Mouse (Mus musculus) spleen, postnatal 10 days (tissue): Measurements from ENCODE around the gene Bdh2.

Experiments used
- DNase-seq, 2 experiments: peaks; one replicate each; pipeline ENCODE4 v3.0.0; 2021 to 2022; ENCODE audit warnings: low spot score in 2 of 2

The Bdh2 gene

DNA sequence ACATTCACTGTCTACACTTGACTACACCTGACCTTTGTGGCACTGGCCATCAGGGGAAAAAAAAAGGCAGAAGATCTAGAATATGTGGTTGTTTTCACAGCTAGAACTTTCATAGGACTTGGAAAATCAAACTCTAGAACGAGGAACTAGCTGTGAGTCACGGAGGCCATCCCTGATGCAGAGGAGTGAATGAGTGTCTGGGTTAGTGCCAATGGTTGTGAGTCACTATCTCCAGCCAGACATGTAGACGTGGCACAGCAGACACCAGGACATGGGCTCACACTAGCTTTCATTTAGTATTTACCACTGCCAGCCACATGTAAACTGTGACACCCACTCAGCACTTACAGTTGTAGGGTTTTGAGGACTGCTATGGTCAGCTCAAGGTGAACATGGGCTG, 17.5 kb downstream of the Bdh2 start:
- no peak for DNase-seq

DNA sequence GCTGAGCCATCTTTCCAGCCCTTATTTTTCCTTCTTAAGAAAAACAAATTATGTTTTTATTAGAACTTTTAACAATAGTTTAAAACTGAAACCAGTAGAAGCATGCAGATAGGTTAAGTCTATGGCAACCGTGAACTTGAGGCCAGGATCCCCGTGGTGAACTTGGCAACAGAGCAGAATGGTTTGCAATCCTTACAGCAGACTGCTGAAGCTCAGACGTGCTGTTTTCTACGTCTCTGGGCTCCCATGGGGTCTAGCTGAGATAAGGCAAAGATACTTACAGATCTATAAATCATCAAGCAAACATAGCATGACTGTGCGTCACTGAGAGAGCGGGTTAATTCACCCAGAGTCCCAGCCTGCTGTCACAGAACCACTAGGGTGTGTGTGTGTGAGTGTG, 19.1 kb downstream of the Bdh2 start:
- DNase-seq, result no peak

DNA sequence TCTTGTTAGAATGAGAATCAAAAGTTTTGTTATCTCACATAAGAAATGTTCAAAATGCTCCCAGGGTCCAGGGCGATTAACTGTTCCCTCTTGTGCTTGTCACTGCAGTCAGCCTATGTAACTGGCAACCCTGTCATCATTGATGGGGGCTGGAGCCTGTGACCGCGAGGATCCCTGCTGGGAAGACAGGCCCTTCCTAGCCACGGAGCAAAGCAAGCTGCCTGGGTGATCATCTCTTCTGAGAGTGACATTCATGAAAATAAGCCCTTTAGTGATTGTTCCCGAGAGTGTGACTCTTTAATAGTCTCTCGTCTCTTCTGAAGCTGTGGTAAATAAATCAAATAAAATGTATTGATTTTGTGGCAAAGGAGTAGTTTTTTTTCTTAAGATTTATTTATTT, 23.0 kb downstream of the Bdh2 start:
- no peak for DNase-seq

DNA sequence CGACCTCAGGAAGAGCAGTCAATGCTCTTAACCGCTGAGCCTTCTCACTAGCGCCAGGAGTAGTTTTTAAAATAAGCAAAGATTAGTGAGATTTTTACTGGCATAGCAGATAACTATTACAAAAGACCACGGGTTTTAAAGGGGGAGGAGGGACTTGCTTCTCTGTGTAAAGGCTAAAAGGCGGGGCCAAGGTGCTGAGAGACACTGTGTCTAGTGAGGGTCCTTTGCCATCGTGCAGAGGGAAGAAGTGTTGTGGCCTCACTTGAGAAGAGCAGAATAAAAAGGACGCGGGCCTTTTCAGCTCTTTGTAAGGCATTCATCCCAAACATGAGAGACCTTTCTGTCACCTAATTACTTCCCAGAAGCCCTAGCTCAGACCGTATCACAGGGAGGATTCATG, 23.5 kb downstream of the Bdh2 start:
- no peak for DNase-seq

DNA sequence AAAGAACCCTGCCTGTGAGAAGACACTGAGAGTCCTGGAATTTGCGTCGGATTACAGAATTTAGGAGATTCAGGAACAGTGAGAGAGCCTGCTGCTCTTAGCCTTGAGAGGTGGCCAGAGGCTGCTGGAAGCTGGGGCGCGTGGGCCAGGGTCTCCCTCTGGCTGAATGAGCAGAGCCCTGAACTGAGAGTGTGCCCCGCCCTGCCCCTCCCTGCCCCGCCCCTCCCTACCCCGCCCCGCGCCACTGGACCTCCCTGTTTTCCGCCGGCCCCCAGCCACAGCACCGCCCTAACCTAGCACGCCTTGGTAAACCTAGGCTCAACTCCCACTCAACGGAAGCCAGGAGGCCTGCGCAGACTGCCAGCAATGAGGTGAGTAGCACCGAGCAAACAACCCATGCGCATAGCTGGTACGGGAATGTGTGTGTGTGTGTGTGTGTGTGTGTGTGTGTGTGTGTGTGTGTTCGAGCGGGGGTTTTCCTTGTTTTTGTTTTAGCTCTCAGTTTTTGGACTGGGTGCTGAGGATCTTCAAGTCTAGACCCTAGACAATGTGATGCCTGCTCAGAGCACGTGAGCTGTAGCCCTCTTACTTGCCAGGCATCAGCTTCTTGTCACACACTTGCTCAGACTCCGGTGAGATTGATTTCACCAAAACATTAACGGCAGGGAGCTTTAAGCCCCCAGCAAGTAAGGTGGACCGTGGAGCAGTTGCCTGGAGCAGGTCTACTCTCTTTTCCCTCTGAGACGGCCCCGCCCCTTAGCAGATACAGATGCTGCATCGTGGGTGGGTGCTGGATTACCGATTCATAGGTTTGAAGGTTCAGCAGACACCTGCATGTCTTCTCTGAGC, 26.6 kb downstream of the Bdh2 start, which contains the start of gene Slc9b2:
Slc9b2 (plus strand) TSS at position 290 of the 849 bp plus-strand sequence.
- peak in 1 of 2 experiments; percentile 34 for DNase-seq

DNA sequence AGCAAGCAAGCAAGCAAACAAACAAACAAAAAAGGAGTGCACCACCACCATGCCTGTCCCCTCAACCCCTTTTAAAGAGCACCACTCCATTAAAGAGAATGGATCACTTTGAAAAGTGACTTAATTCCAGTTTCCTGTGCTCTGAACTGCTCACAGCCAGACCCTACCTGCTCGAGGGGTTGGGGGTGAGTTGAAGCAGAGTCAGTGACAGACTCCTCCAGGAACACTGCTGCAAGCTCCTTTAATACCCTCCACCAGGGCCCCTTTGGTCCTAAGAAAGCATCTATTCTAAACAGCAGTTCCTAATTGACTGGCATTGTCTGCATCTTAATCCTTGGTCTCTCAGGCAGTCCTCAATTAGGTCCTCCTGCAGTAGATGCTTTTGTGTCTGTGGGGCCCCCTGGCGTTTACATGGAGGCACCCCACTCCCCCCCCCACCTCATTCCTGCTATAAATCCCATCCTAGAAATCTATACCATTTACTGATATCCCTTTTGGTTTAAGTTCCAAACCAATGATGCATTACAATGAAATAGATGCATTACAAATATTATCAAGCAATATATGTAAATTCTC, 32.0 kb downstream of the Bdh2 start:
- DNase-seq, result no peak

DNA sequence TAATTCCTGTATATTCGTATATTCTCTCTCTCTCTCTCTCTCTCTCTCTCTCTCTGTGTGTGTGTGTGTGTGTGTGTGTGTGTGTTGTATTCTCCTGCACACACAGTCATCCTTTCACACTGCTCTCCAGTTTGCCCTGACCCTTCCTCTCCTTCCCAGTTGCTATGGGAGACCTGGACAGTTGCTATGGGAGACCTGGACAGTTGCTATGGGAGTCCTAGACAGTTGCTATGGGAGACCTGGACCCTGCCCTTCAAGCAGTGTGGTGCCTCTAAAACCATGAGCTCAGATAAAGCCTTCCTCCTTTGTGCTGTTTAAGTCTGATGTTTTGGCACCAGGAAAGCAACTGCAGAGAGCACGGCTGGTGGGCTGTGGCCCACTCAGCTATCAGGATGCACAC, 32.7 kb downstream of the Bdh2 start:
- no peak for DNase-seq

DNA sequence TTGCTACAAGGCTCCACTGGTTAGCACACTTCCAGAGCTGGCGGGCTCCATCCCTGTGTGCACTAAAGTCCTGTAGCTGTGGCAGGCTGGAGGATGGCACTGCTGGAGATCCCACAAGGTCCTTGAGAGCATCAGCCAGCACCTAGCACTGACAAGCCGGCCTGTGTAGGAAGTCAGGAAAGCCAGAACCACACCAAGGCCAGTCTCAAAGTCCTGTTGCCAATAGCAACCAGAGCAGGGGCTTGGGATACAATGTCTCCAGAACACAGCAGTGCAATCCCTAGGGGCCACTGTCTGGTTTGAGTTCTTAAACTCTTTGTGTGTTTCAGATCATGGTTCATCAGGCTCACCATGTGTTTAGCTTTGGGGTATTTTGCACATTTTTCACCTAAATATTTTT, 33.8 kb downstream of the Bdh2 start:
- no peak for DNase-seq

DNA sequence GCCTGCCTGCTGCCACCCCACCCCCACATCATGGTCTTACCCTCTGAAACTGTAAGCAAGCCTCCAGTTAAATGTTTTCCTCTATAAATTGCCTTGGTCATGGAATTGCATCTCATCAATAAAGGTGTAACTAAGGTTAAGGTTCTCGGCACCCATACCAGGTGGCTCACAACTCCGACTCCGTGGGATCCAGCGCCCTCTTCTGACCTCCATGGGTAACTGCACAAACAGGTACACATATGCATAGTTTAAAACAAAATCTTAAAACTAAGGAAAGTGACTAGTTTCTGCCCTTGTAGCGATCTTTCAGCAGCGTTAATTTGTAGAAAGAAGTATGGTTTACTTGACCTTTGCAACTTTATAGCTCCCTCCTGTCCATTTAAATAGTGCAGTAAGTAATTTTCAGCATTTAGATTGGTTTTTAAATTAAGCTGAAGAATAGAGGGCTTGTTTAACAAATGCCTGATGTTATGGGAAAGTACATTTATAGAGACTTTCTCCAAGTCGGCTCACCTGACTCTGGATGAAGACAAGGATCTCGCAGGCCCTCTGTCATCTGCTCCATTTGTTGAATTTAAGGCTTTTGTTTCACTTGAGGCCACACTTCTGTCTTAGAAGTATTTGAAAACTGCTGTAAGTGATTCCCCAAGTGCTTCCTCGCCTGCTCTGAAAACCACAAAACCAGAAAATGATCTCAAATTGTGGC, 34.9 kb downstream of the Bdh2 start:
- no peak for DNase-seq

DNA sequence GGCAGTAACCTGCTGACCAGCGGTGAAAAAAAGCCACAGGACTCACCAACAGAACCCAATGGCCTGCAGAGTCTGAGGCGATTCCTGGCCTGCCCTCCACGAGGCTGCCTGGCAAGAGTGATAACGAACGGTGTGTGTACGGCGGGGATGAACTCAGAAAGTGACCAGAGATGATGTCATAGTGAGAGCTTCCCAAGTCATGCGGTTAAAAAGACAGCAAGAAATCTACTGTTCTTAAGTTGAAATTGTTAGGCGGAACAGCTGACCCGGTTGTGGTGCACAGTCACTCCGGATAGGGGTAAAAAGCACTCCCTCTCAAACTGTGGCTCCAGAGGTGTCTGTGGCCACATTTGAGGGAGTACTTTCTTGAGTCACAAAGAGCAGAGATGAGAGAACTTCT, 37.3 kb downstream of the Bdh2 start:
- DNase-seq, result no peak

DNA sequence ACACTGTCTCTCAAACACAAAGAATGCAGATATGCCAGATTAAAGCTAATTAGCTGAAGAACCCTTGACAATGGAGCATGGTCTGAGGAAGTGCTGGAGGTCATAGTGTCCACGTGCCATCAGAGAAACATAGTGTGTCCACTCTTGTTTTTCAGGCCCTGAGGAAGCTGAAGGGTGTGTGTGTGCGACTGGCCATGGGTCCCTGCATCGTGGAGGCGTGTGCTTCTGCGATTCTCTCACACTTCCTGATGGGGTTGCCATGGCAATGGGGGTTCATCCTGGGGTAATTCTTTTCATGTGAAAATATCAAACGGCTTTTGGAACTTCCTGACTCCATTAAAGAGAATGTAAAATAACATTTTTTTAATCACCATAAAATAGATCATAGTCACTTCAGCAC, 43.3 kb downstream of the Bdh2 start:
- DNase-seq, result no peak

DNA sequence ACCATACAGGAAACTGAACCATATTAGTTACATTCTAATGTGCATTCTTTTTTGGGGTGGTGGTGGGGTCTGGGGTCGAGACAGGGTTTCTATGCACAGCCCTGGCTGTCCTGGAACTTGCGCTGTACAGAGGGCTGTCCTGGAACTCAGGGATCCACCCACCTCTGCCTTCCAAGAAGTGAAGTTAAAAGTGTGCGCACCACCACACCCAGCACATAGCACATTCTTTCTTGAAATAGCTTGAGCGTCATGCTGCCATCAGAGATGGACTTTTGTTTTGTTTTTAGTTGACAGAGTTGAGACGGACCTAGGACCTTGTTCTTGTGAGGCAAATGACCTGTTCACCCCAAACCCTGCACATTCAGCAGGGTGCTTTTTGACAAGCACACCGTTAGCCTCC, 46.2 kb downstream of the Bdh2 start:
- DNase-seq, result no peak

DNA sequence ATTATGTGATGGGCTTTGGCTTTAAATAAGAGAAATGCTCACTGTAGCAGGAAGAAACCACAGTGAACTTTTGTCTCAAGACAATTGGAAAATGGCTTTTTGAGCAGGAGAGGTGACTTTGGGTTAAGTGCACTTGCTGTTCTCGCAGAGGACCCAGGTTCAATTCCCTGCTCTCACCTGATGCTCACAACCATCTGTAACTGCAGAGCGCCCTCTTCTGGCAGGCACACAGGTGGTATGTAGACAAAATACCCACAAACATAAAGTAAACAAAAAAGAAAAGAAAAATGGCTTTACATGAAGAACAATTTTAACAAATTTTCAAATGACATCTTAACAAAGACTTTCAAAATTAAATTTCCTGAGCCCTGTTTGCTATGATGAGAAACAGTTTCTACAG, 46.6 kb downstream of the Bdh2 start:
- peak in 1 of 2 experiments; percentile 30 for DNase-seq

DNA sequence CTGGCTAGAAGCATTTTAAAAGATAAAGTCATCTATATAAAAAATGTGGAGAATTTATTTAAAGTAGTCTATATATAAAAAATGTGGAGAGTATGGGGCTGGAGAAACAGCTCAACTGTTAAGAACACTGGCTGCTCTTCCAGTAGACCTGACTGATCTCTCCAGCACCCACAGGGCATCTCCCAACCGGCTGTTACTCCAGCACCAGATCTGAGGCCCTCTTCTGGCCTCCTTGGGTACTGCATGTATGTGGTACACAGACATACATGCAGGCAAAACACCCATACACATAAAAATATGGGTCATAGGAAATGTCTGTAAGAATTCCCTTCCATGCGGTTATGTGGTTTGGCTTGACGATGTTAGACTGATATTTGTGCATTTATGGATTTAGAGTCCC, 47.5 kb downstream of the Bdh2 start:
- peak; percentile 36 to 77 for DNase-seq

DNA sequence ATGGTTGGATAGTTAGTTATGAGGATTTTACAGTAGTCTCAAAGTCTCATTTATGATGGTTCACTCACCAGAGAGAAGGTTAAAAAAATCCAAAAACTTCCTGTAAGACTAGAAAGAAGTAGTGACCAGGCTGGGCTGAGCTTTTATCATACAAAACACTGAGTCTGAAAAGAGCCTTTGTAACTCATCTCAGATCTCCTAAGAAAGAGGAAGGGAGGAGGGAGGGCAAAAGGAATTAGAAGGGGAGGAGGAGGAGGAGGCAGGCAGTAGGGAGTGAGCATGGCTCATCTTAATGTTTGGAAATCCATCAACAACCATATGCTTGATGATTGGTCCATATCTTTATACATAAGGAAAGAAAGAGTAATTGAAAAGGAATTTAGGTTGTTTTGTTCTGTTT, 51.7 kb downstream of the Bdh2 start:
- DNase-seq, result no peak

DNA sequence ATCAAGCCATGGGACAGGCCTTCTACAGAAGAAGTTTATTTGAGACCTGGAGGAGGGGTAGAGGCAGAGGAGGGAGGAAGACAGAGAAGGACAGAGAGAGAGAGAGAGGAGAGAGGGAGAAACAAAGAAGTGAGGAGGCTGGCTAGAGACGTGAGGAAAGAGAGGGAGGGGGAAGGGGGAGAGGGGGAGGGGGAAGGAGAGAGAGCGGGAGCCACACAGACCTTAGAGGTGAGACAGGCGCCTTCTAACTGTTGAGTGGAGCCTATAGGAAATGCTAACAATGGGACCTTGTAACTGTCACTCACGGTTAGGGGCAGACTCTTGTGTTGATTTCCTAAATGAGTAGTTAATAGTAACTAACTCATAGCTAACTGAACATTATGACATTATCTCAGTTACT, 52.7 kb downstream of the Bdh2 start:
- no peak for DNase-seq

DNA sequence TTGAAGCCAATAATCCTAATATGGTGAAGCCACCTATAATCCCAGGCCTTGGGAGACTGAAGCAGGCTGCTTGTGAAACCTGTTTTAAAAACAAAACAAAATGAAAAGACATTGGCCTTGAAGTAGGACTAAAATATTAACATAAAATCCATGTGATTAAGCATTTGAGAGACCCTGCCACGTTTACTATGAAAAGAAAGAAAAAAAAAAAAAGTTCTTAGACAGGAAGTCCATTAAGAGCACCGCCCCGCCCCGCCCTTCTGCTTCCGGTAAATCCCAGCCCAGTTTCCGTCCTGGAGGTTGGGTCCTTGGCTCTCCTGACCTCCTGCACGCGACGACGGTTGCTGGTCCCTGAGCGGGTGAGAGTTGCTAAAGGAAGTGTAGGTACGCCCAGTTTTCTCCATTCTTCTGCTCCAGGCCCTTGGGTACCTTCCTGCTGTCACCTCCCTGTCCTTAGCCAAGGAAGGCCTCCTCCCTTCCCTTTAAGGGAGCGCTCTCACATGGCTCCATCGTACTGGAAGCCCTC, 66.8 kb downstream of the Bdh2 start, which contains the start of gene Slc9b1:
Slc9b1 (plus strand) TSS at position 291 of the 526 bp plus-strand sequence.
- no peak for DNase-seq

DNA sequence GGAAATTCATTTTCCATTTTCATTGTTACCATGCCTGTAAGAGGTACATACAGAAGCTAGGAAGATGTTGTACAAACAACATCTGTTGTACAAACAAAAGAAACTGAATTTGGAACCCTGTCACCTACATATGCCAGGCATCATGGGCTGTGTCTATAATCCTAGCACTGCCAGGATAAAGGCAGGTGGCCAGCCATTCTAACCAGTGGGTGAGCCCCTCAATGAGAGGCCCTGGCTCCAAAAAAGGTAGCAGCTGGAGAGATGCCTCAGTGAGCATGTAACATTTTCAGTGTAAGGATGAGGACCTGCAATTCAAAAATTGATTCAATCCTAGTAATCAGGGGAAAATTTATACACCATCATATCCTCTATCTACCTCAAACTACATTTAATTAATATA, 68.0 kb downstream of the Bdh2 start:
- DNase-seq, result no peak

DNA sequence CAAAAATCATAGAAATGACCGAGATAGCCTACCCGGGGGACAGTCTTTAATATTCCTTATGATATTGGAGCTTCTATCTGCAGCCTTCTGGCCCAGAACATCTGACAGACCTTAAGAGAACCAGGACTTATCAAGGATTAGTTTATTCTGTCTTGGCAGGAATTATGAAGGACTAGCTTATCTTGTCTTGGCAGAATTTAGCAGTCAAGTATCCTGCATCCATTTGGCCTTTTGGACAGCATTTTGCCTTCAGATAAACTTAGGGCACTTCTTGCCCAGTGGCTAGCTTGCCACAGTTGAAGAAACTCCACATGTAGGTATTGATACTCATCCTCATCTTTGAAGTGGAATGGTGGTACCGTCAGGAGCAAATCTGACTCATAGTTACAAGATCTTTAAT, 70.8 kb downstream of the Bdh2 start:
- no peak for DNase-seq
